Mouse (Mus musculus) CH12.LX (cell line): ENCODE data around the gene Chid1.

ENCODE experiments used
- BHLHE40 ChIP-seq: IDR thresholded peaks from 2 replicates; pipeline ENCODE4 v1.6.1; 2011; ENCODE audit warnings: mild to moderate bottlenecking, low read depth, low read length, improper control_type of control experiment
- CHD2 ChIP-seq: IDR thresholded peaks from 2 replicates; pipeline ENCODE4 v1.6.1; 2011; ENCODE audit warnings: low read length, improper control_type of control experiment
- CTCF ChIP-seq, 2 experiments: IDR thresholded peaks in 1 of 2; conservative IDR thresholded peaks in 1 of 2; 2 replicates each; pipeline ENCODE4 v1.5.1; 2011 to 2012; ENCODE audit warnings: low read depth in 2 of 2, low read length in 2 of 2, improper control_type of control experiment in 1 of 2, inconsistent platforms in 1 of 2, mild to moderate bottlenecking in 1 of 2, moderate library complexity in 1 of 2
- E2F4 ChIP-seq: IDR thresholded peaks from 2 replicates; pipeline ENCODE4 v1.6.1; 2011; ENCODE audit warnings: low read depth, low read length, improper control_type of control experiment; ENCODE audit not compliant: insufficient replicate concordance
- EP300 ChIP-seq: IDR thresholded peaks from 2 replicates; pipeline ENCODE4 v1.6.1; 2011; ENCODE audit warnings: low read length, improper control_type of control experiment
- ETS1 ChIP-seq: conservative IDR thresholded peaks from 2 replicates; pipeline ENCODE4 v1.6.1; 2012; ENCODE audit warnings: low read depth, mild to moderate bottlenecking, inconsistent platforms, low read length, improper control_type of control experiment, moderate library complexity
- GABPA ChIP-seq: IDR thresholded peaks from 2 replicates; pipeline ENCODE4 v1.6.1; 2012; ENCODE audit warnings: low read depth, low read length, improper control_type of control experiment, inconsistent platforms; ENCODE audit not compliant: insufficient replicate concordance
- JUN ChIP-seq: IDR thresholded peaks from 2 replicates; pipeline ENCODE4 v1.6.1; 2011; ENCODE audit warnings: low read depth, mild to moderate bottlenecking, low read length, improper control_type of control experiment, moderate library complexity; ENCODE audit not compliant: insufficient read depth
- JUND ChIP-seq: conservative IDR thresholded peaks from 2 replicates; pipeline ENCODE4 v1.6.1; 2011; ENCODE audit warnings: low read depth, low read length, improper control_type of control experiment
- MAX ChIP-seq: IDR thresholded peaks from 2 replicates; pipeline ENCODE4 v1.6.1; 2011; ENCODE audit warnings: low read length, improper control_type of control experiment
- POLR2A ChIP-seq: IDR thresholded peaks from 2 replicates; pipeline ENCODE4 v1.6.1; 2011; ENCODE audit warnings: low read depth, mild to moderate bottlenecking, improper control_type of control experiment, low read length
- RAD21 ChIP-seq: IDR thresholded peaks from 2 replicates; pipeline ENCODE4 v1.6.1; 2011; ENCODE audit warnings: low read depth, mild to moderate bottlenecking, low read length, improper control_type of control experiment, moderate library complexity
- TBP ChIP-seq: conservative IDR thresholded peaks from 2 replicates; pipeline ENCODE4 v1.6.1; 2011; ENCODE audit warnings: low read depth, low read length, improper control_type of control experiment
- TCF12 ChIP-seq: IDR thresholded peaks from 2 replicates; pipeline ENCODE4 v1.6.1; 2014; ENCODE audit warnings: low read depth, mild to moderate bottlenecking, inconsistent platforms, low read length, improper control_type of control experiment

- no peak for TF ChIP-seq EP300
- TF ChIP-seq BHLHE40 = no peak
- TF ChIP-seq MAX = no peak
- TF ChIP-seq TCF12 = no peak
- TF ChIP-seq GABPA = no peak
- no peak for TF ChIP-seq CTCF (conservative IDR thresholded peaks at IDR 0.05 in 1 of 2, IDR thresholded peaks at IDR 0.05 in 1 of 2; ENCODE audit: low read depth in 2 of 2, low read length in 2 of 2)
- no peak for TF ChIP-seq RAD21
- no peak for TF ChIP-seq E2F4
- no peak for TF ChIP-seq JUND
- TF ChIP-seq TBP = no peak
- TF ChIP-seq ETS1 = no peak
- TF ChIP-seq POLR2A = no peak
- no peak for TF ChIP-seq CHD2
- TF ChIP-seq JUN = no peak
These were observed 16.6 kb downstream of the Chid1 start for GRCm38 (mm10) chr7:141523007-141523406.
